Mouse (Mus musculus) heart, embryonic 15.5 days (tissue): ENCODE results near the gene F8a. TPM values are rescaled to one million over a fixed set of nuclear protein-coding genes. Genes with fewer than 3 reads are reported as not detected.

Experiments
- polyA plus RNA-seq: library from polyadenylated mRNA; unstranded; fragments of >200 nt; fragmentation: Nextera tagmentation; extraction: Ambion mirVana; gene quantifications from 2 replicates; pipeline ENCODE4 v1.2.1, GENCODE M21; 2015

F8a gene
- polyA plus RNA-seq, 1 experiment from 2014 or later = 9.2 TPM

Other genes with a start within 250 kb of the F8a start
- 3.5 and 4.5 TPM in 2 replicates for gene Zfp185, start 241.0 kb upstream of the F8a start, polyA plus RNA-seq
- 0.10 TPM in 1 of 2 replicates, not detected in the other for gene Pnma5, start 191.2 kb upstream of the F8a start, polyA plus RNA-seq
- 0.06 TPM in 1 of 2 replicates, not detected in the other for gene Pnma3, start 163.5 kb upstream of the F8a start, polyA plus RNA-seq
- 0.79 and 2.0 TPM in 2 replicates for gene Xlr4a, start 145.8 kb upstream of the F8a start, polyA plus RNA-seq
- gene Xlr3a, start 131.2 kb upstream of the F8a start, polyA plus RNA-seq = 1.8 and 1.9 TPM in 2 replicates
- gene Gm14685, start 111.2 kb upstream of the F8a start, polyA plus RNA-seq = not detected in 2 replicates
- gene Xlr5b, start 79.5 kb upstream of the F8a start, polyA plus RNA-seq = not detected in 2 replicates
- 0.08 TPM in 1 of 2 replicates, not detected in the other for gene DXBay18, start 78.8 kb upstream of the F8a start, polyA plus RNA-seq
- gene Spin2d, start 51.3 kb upstream of the F8a start, polyA plus RNA-seq = not detected in 2 replicates
- 6.0 and 6.8 TPM in 2 replicates for gene Xlr3b, start 36.1 kb upstream of the F8a start, polyA plus RNA-seq
- gene Xlr4b, start 14.0 kb upstream of the F8a start, polyA plus RNA-seq = 0.96 and 2.8 TPM in 2 replicates
- 0.14 and 0.79 TPM in 2 replicates for gene Xlr4c, start 14.8 kb downstream of the F8a start, polyA plus RNA-seq
- gene Xlr3c, start 37.1 kb downstream of the F8a start, polyA plus RNA-seq = not detected in 2 replicates
- gene Xlr5a, start 64.7 kb downstream of the F8a start, polyA plus RNA-seq = not detected in 2 replicates
- gene Xlr5c, start 64.7 kb downstream of the F8a start, polyA plus RNA-seq = not detected in 2 replicates
- gene Gm45015, start 108.5 kb downstream of the F8a start, polyA plus RNA-seq = not detected in 2 replicates
- 8.3 and 11.4 TPM in 2 replicates for gene Zfp275, start 114.3 kb downstream of the F8a start, polyA plus RNA-seq
- not detected in 2 replicates for gene Gm18336, start 170.4 kb downstream of the F8a start, polyA plus RNA-seq
- gene Zfp92, start 182.8 kb downstream of the F8a start, polyA plus RNA-seq = not detected in 2 replicates
- not detected in 2 replicates for gene Trex2, start 207.1 kb downstream of the F8a start, polyA plus RNA-seq
- 40.3 and 41.3 TPM in 2 replicates for gene Haus7, start 230.8 kb downstream of the F8a start, polyA plus RNA-seq